Mouse (Mus musculus) heart, embryonic 15.5 days (tissue): ENCODE results near the gene Hspb7. TPM values are rescaled to one million over a fixed set of nuclear protein-coding genes. Genes with fewer than 3 reads are reported as not detected.

Experiments
- ATAC-seq: fragments of 200-750 bp; cut with Nextera tagmentation; replicated peaks from 2 replicates; pipeline ENCODE4 v1.8.0; 2017; ENCODE audit warnings: low read depth, moderate TSS enrichment; ENCODE audit not compliant: insufficient number of reproducible peaks, insufficient read depth, low FRiP score
- H3K27ac ChIP-seq: fragments of 300-500 bp; sonication (generic); 2 replicates; pipeline ENCODE4 v1.5.1; 2015; ENCODE audit warnings: mild to moderate bottlenecking, inconsistent platforms
- H3K27me3 ChIP-seq: fragments of 300-500 bp; sonication (generic); 2 replicates; pipeline ENCODE4 v1.6.1; 2015; ENCODE audit warnings: inconsistent platforms
- H3K36me3 ChIP-seq: fragments of 300-500 bp; sonication (generic); 2 replicates; pipeline ENCODE4 v1.6.1; 2015; ENCODE audit warnings: mild to moderate bottlenecking, inconsistent platforms
- H3K4me1 ChIP-seq: fragments of 300-500 bp; sonication (generic); replicated peaks from 2 replicates; pipeline ENCODE4 v1.6.1; 2015; ENCODE audit warnings: inconsistent platforms
- H3K4me2 ChIP-seq: fragments of 300-500 bp; sonication (generic); 2 replicates; pipeline ENCODE4 v1.6.1; 2015; ENCODE audit warnings: inconsistent platforms, mild to moderate bottlenecking, moderate library complexity
- H3K4me3 ChIP-seq: fragments of 300-500 bp; sonication (generic); 2 replicates; pipeline ENCODE4 v1.5.1; 2015; ENCODE audit warnings: mild to moderate bottlenecking, inconsistent platforms
- H3K9ac ChIP-seq: fragments of 300-500 bp; sonication (generic); 2 replicates; pipeline ENCODE4 v1.6.1; 2015; ENCODE audit warnings: mild to moderate bottlenecking, inconsistent platforms
- H3K9me3 ChIP-seq: fragments of 300-500 bp; sonication (generic); replicated peaks from 2 replicates; pipeline ENCODE4 v1.6.1; 2016; ENCODE audit warnings: inconsistent platforms
- whole genome bisulfite sequencing: fragments of 180-500 bp; shearing (Covaris S2); methylation state at CpG from one replicate; pipeline ENCODE4 v1.1.7; 2015; ENCODE audit warnings: mixed read lengths; 5-methylcytosine and 5-hydroxymethylcytosine counted together
- polyA plus RNA-seq: library from polyadenylated mRNA; unstranded; fragments of >200 nt; fragmentation: Nextera tagmentation; extraction: Ambion mirVana; gene quantifications from 2 replicates; pipeline ENCODE4 v1.2.1, GENCODE M21; 2015

Hspb7 gene
- polyA plus RNA-seq, 1 experiment from 2014 or later = 220 TPM

GRCm38 (mm10) chr4:141451916-141452450, 31.4 kb downstream of the Hspb7 start:
- Histone ChIP-seq H3K4me2 (no peak overlapping the region), H3K9me3 (no peaks in the 10 kb centered on the region), H3K27ac (no peak overlapping the region), H3K27me3 (no peaks in the 10 kb centered on the region), H3K4me3 (no peak overlapping the region), H3K9ac (no peak overlapping the region), H3K4me1 (0 out of 2 replicates have a peak, but pooled peaks cover 4% of the 10 kb centered on the region), H3K36me3 (peaks cover 14% of the 10 kb centered on the region; the same call in 1 of the 2 replicates)
- no peak for ATAC-seq
- WGBS = 86% methylated on average over 9 of the region's 9 CpGs

DNA sequence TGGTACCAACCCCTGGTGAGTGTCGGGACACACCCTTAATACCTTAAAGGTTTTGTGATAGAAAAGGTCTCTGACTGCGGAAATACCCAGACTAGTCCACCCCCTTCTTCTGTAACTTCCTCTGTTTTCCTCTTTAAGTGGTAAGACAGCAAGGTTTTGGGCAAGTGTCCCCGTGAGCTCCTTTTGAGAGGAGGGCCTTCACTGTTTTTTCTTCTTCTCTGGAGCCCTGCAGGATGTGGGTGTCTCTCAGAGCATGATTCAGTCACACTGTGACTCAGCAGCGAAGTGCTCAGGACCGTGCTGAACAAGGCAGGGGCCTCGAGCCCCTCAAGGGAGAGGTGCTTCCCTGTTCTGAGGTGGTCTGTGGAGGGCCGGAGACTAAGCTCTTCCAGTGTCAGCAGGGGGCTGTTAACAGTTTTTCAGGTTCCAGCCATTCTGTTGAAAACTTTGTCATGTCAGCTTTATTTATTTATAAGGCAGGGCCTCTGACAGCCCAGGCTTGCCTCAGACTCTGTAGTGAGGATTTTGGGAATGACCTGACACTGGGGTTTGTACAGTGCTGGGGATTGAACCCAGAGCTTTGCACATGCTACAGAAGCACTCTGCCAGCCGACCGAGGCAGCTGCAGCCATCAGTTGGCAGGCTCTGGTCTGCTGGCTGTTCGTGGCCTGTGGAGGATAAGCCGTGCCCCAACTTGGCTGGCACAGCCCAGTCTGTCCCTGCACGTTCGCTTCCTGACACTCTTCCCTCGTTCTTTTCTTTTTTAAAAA, 34.2 kb downstream of the Hspb7 start:
- H3K9me3 ChIP-seq = no peaks in the 10 kb centered on the region
- H3K27me3 ChIP-seq = no peaks in the 10 kb centered on the region
- no peak for ATAC-seq
- H3K9ac ChIP-seq = no peak overlapping the region
- no peak overlapping the region for H3K4me3 ChIP-seq
- no peak overlapping the region for H3K4me2 ChIP-seq
- H3K27ac ChIP-seq = peak overlapping the region; percentile 5; the same call in 1 of the 2 replicates
- 0 out of 2 replicates have a peak, but pooled peaks cover 5% of the 10 kb centered on the region for H3K36me3 ChIP-seq
- H3K4me1 ChIP-seq = peaks cover 19% of the 10 kb centered on the region
- WGBS = 63% methylated on average over 14 of the region's 14 CpGs

GRCm38 (mm10) chr4:141455526-141455925, 34.9 kb downstream of the Hspb7 start:
- Histone ChIP-seq H3K9me3 (no peaks in the 10 kb centered on the region), H3K4me2 (no peak overlapping the region), H3K27ac (no peak overlapping the region), H3K9ac (no peak overlapping the region), H3K36me3 (0 out of 2 replicates have a peak, but pooled peaks cover 5% of the 10 kb centered on the region), H3K27me3 (no peaks in the 10 kb centered on the region), H3K4me3 (no peak overlapping the region), H3K4me1 (peaks cover 19% of the 10 kb centered on the region)
- 79% methylated on average over 4 of the region's 4 CpGs for WGBS
- no peak for ATAC-seq

GRCm38 (mm10) chr4:141456193-141456938, 35.8 kb downstream of the Hspb7 start:
- H3K9me3 ChIP-seq = no peaks in the 10 kb centered on the region
- no peak overlapping the region for H3K4me2 ChIP-seq
- H3K4me1 ChIP-seq = peaks cover 22% of the 10 kb centered on the region
- H3K9ac ChIP-seq = no peak overlapping the region
- 92% methylated on average over 14 of the region's 14 CpGs for WGBS
- H3K27me3 ChIP-seq = no peaks in the 10 kb centered on the region
- no peak for ATAC-seq
- H3K27ac ChIP-seq = no peak overlapping the region
- H3K36me3 ChIP-seq = 0 out of 2 replicates have a peak, but pooled peaks cover 5% of the 10 kb centered on the region
- no peak overlapping the region for H3K4me3 ChIP-seq

- Histone ChIP-seq H3K36me3 (peaks cover 16% of the 10 kb centered on the region; the same call in 1 of the 2 replicates), H3K4me2 (no peak overlapping the region), H3K4me1 (peaks cover 22% of the 10 kb centered on the region), H3K27ac (peak overlapping the region; percentile 35; the same call in 1 of the 2 replicates), H3K9ac (0 out of 2 replicates have a peak overlapping the region, but pooled peaks have one; percentile 27), H3K27me3 (no peaks in the 10 kb centered on the region), H3K4me3 (no peak overlapping the region), H3K9me3 (no peaks in the 10 kb centered on the region)
- peak; percentile 66 for ATAC-seq
- 23% methylated on average over 7 of the region's 7 CpGs for WGBS
Measured at GRCm38 (mm10) chr4:141458236-141458635, 37.7 kb downstream of the Hspb7 start.

- Histone ChIP-seq H3K4me2 (no peak overlapping the region), H3K27me3 (no peaks in the 10 kb centered on the region), H3K9me3 (no peaks in the 10 kb centered on the region), H3K9ac (no peak overlapping the region), H3K36me3 (peaks cover 22% of the 10 kb centered on the region), H3K4me1 (peaks cover 22% of the 10 kb centered on the region), H3K4me3 (no peak overlapping the region), H3K27ac (0 out of 2 replicates have a peak overlapping the region, but pooled peaks have one; percentile 35)
- 76% methylated on average over 3 of the region's 3 CpGs for whole genome bisulfite sequencing
- no peak for ATAC-seq
Measured at GRCm38 (mm10) chr4:141458888-141459287, 38.3 kb downstream of the Hspb7 start.

GRCm38 (mm10) chr4:141459766-141460165, 39.2 kb downstream of the Hspb7 start:
- peaks cover 18% of the 10 kb centered on the region for H3K4me1 ChIP-seq
- H3K4me2 ChIP-seq = no peak overlapping the region
- 85% methylated on average over 9 of the region's 9 CpGs for WGBS
- no peaks in the 10 kb centered on the region for H3K9me3 ChIP-seq
- H3K9ac ChIP-seq = no peak overlapping the region
- peaks cover 31% of the 10 kb centered on the region for H3K36me3 ChIP-seq
- ATAC-seq = no peak
- no peaks in the 10 kb centered on the region for H3K27me3 ChIP-seq
- no peak overlapping the region for H3K4me3 ChIP-seq
- no peak overlapping the region for H3K27ac ChIP-seq

DNA sequence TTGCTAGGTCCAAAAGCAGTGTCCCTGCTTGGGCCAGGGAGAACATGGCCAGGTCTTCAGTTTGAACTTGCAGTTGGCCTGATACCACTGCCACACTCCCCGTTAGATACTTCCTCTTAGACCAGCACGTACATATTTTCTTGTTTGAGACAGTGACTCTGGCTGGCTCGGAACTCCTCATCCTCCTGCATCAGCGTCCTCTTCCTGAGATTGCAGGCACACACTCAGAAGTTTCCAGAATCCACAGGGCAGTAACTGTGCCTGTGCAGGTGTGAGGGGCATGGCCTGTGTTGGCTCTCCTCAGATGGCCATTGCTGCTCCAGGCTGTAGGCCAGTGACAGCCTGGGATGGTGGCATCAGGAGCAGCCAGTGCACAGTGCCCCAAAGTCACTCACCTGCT, 39.9 kb downstream of the Hspb7 start:
- H3K4me3 ChIP-seq = no peak overlapping the region
- H3K36me3 ChIP-seq = peaks cover 38% of the 10 kb centered on the region
- peaks cover 18% of the 10 kb centered on the region for H3K4me1 ChIP-seq
- ATAC-seq = no peak
- H3K4me2 ChIP-seq = no peak overlapping the region
- no peak overlapping the region for H3K27ac ChIP-seq
- no peaks in the 10 kb centered on the region for H3K9me3 ChIP-seq
- 85% methylated on average over 4 of the region's 4 CpGs for WGBS
- no peaks in the 10 kb centered on the region for H3K27me3 ChIP-seq
- no peak overlapping the region for H3K9ac ChIP-seq

DNA sequence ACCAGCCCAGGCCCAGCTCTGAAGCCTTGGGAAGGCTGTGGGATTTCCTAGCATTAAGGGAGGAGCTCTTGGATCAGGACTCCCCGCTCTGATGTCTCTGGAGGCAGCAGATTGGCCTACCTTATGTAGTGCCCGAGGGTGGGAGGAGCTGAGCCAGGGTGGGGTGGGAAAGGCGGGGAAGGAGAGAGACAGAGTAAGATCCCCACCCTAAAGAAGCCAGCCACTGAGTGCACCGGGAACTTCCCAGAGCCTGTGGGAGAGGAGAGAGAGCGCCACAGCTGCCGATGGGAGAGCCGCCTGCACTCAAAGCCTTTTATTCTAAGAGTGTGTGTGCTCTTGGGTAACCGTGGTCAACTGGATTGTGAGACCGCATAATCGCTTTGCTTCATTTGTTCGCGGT, 40.5 kb downstream of the Hspb7 start:
- H3K36me3 ChIP-seq = peaks cover 44% of the 10 kb centered on the region
- H3K4me2 ChIP-seq = no peak overlapping the region
- H3K4me1 ChIP-seq = peaks cover 18% of the 10 kb centered on the region
- no peak overlapping the region for H3K27ac ChIP-seq
- no peak overlapping the region for H3K9ac ChIP-seq
- no peaks in the 10 kb centered on the region for H3K9me3 ChIP-seq
- H3K27me3 ChIP-seq = no peaks in the 10 kb centered on the region
- no peak for ATAC-seq
- no peak overlapping the region for H3K4me3 ChIP-seq
- 65% methylated on average over 12 of the region's 12 CpGs for WGBS

DNA sequence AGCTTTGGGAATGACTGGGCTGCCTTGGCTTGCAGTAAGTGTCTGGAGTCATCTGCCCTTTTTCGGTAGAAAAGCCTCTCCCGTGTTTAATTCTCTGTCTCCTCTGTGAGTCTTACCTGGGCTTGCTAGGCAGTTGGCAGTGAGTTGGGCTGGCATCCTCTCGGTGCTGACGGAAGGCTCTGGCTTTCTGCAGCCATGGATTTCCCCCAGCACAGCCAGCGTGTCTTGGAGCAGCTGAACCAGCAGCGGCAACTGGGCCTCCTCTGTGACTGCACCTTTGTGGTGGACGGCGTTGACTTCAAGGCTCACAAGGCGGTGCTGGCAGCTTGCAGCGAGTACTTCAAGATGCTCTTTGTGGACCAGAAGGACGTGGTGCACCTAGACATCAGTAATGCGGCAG, 41.0 kb downstream of the Hspb7 start:
- H3K4me2 ChIP-seq = no peak overlapping the region
- H3K9ac ChIP-seq = no peak overlapping the region
- H3K27me3 ChIP-seq = no peaks in the 10 kb centered on the region
- no peaks in the 10 kb centered on the region for H3K9me3 ChIP-seq
- WGBS = 87% methylated on average over 12 of the region's 12 CpGs
- no peak overlapping the region for H3K27ac ChIP-seq
- H3K36me3 ChIP-seq = peaks cover 49% of the 10 kb centered on the region
- ATAC-seq = no peak
- H3K4me3 ChIP-seq = no peak overlapping the region
- H3K4me1 ChIP-seq = peaks cover 18% of the 10 kb centered on the region

- WGBS = 58% methylated on average over 14 of the region's 14 CpGs
- no peak overlapping the region for H3K27ac ChIP-seq
- no peaks in the 10 kb centered on the region for H3K9me3 ChIP-seq
- peaks cover 9% of the 10 kb centered on the region for H3K4me1 ChIP-seq
- ATAC-seq = no peak
- H3K9ac ChIP-seq = no peak overlapping the region
- no peaks in the 10 kb centered on the region for H3K27me3 ChIP-seq
- H3K4me3 ChIP-seq = no peak overlapping the region
- no peak overlapping the region for H3K4me2 ChIP-seq
- H3K36me3 ChIP-seq = peaks cover 66% of the 10 kb centered on the region
Measured at GRCm38 (mm10) chr4:141463472-141463871, 42.9 kb downstream of the Hspb7 start.
